Mouse (Mus musculus) kidney, adult 2 months (tissue): ENCODE measurements at regions not wholly inside any gene's neighbourhood (a gene's known extent, or its start where the extent isn't known, plus 50 kb on each side); places are given as distances from the start of the nearest gene placed in this dataset.

ENCODE experiments used
- DNase-seq: peaks from one replicate; pipeline ENCODE4 v3.0.0; 2021
- H3K27ac ChIP-seq: fragments of 200-500 bp; 2 replicates; pipeline ENCODE4 v1.5.1; 2012; ENCODE audit warnings: low read depth, low read length, control low read depth, inconsistent platforms; ENCODE audit not compliant: insufficient read depth
- H3K27me3 ChIP-seq: fragments of 200-500 bp; replicated peaks from 2 replicates; pipeline ENCODE4 v1.6.1; 2012; ENCODE audit warnings: mild to moderate bottlenecking, moderate library complexity, low read length, inconsistent platforms; ENCODE audit not compliant: control insufficient read depth, insufficient read depth
- H3K36me3 ChIP-seq: fragments of 200-500 bp; 2 replicates; pipeline ENCODE4 v1.6.1; 2012; ENCODE audit warnings: mild to moderate bottlenecking, moderate library complexity, low read length, inconsistent platforms; ENCODE audit not compliant: control insufficient read depth, insufficient read depth
- H3K4me1 ChIP-seq: fragments of 200-500 bp; 2 replicates; pipeline ENCODE4 v1.6.1; 2011; ENCODE audit warnings: low read length; ENCODE audit not compliant: control insufficient read depth, insufficient read depth
- H3K4me3 ChIP-seq: fragments of 200-500 bp; 2 replicates; pipeline ENCODE4 v1.5.1; 2011; ENCODE audit warnings: mild to moderate bottlenecking, low read depth, low read length, control low read depth; ENCODE audit not compliant: insufficient read depth
- CTCF ChIP-seq: fragments of 200-500 bp; conservative IDR thresholded peaks from 2 replicates; pipeline ENCODE4 v1.5.1; 2011; ENCODE audit warnings: low read depth, mild to moderate bottlenecking, control low read depth, low read length, moderate library complexity, mixed read lengths; ENCODE audit not compliant: insufficient read depth, insufficient read length
- POLR2A ChIP-seq: fragments of 200-500 bp; IDR thresholded peaks from one replicate; pipeline ENCODE4 v1.6.1; 2011; ENCODE audit warnings: low read depth, low read length, control low read depth
- WGBS: fragments of 180-500 bp; shearing (Covaris S2); methylation state at CpG from one replicate; pipeline ENCODE4 v1.1.7; 2018; 5-methylcytosine and 5-hydroxymethylcytosine counted together

GRCm38 (mm10) chr3:139989380-139989779 lies 783.9 kb downstream of the Stpg2 start:
- TF ChIP-seq CTCF, result no peak
- TF ChIP-seq POLR2A, result no peak
- Histone ChIP-seq H3K4me1 (no peaks in the 10 kb centered on the region), H3K27ac (no peak overlapping the region), H3K36me3 (no peaks in the 10 kb centered on the region), H3K4me3 (no peak overlapping the region), H3K27me3 (no peaks in the 10 kb centered on the region)
- no peak for DNase-seq

GRCm38 (mm10) chr3:140012522-140012921 lies 807.0 kb downstream of the Stpg2 start:
- Histone ChIP-seq H3K27ac (no peak overlapping the region), H3K27me3 (no peaks in the 10 kb centered on the region), H3K4me3 (no peak overlapping the region), H3K4me1 (no peaks in the 10 kb centered on the region), H3K36me3 (no peaks in the 10 kb centered on the region)
- 79% methylated on average over 2 of the region's 2 CpGs for WGBS
- DNase-seq, result no peak
- TF ChIP-seq CTCF (no peak), POLR2A (no peak)

GRCm38 (mm10) chr3:140034101-140034500 lies 828.6 kb downstream of the Stpg2 start:
- Histone ChIP-seq H3K36me3 (no peaks in the 10 kb centered on the region), H3K27ac (no peak overlapping the region), H3K4me3 (no peak overlapping the region), H3K27me3 (no peaks in the 10 kb centered on the region), H3K4me1 (no peaks in the 10 kb centered on the region)
- no peak for TF ChIP-seq POLR2A
- no peak for TF ChIP-seq CTCF
- whole genome bisulfite sequencing, result 84% methylated on average over 3 of the region's 3 CpGs
- DNase-seq, result no peak

- no peak for TF ChIP-seq CTCF
- no peak for TF ChIP-seq POLR2A
- Histone ChIP-seq H3K27me3 (no peaks in the 10 kb centered on the region), H3K36me3 (no peaks in the 10 kb centered on the region), H3K4me3 (no peak overlapping the region), H3K4me1 (no peaks in the 10 kb centered on the region), H3K27ac (no peak overlapping the region)
- WGBS, result 84% methylated on average over 2 of the region's 2 CpGs
- DNase-seq, result no peak
These were observed 829.6 kb downstream of the Stpg2 start for GRCm38 (mm10) chr3:140035142-140035541.

- no peak overlapping the region for H3K27ac ChIP-seq
These were observed 839.4 kb downstream of the Stpg2 start for GRCm38 (mm10) chr3:140044898-140045297.

GRCm38 (mm10) chr3:140054634-140055033 lies 849.1 kb downstream of the Stpg2 start:
- Histone ChIP-seq H3K4me3 (no peak overlapping the region), H3K36me3 (no peaks in the 10 kb centered on the region), H3K27ac (no peak overlapping the region), H3K27me3 (no peaks in the 10 kb centered on the region), H3K4me1 (no peaks in the 10 kb centered on the region)
- no peak for DNase-seq
- 63% methylated on average over 1 of the region's 1 CpGs for WGBS
- no peak for TF ChIP-seq CTCF
- TF ChIP-seq POLR2A, result no peak

More at GRCm38 (mm10) chr3:140044898-140045297, 839.4 kb downstream of the Stpg2 start:
- no peak overlapping the region for H3K4me3 ChIP-seq
- no peaks in the 10 kb centered on the region for H3K36me3 ChIP-seq
- no peaks in the 10 kb centered on the region for H3K4me1 ChIP-seq
- no peak for TF ChIP-seq CTCF
- TF ChIP-seq POLR2A, result no peak
- no peak for DNase-seq
- H3K27me3 ChIP-seq, result no peaks in the 10 kb centered on the region

GRCm38 (mm10) chr3:140057962-140058631 lies 852.6 kb downstream of the Stpg2 start:
- H3K27ac ChIP-seq, result no peak overlapping the region
- DNase-seq, result no peak
- no peaks in the 10 kb centered on the region for H3K4me1 ChIP-seq
- no peaks in the 10 kb centered on the region for H3K27me3 ChIP-seq
- TF ChIP-seq POLR2A, result no peak
- no peak overlapping the region for H3K4me3 ChIP-seq
- WGBS, result 77% methylated on average over 3 of the region's 3 CpGs
- no peaks in the 10 kb centered on the region for H3K36me3 ChIP-seq
